Mouse (Mus musculus) cerebellum, adult (tissue): ENCODE results near the gene Cuta.

Experiments used
- ATAC-seq: cut with Nextera tagmentation; 2 replicates; pipeline ENCODE4 v1.9.2; 2017; ENCODE audit warnings: mild to moderate bottlenecking, moderate library complexity, mixed read lengths; ENCODE audit not compliant: insufficient number of reproducible peaks, low FRiP score, low TSS enrichment

Gene Cuta

GRCm38 (mm10) chr17:26894342-26894741 lies 45.0 kb downstream of the Cuta start:
- ATAC-seq: no peak

GRCm38 (mm10) chr17:26893492-26893891 lies 45.9 kb downstream of the Cuta start:
- no peak for ATAC-seq

DNA sequence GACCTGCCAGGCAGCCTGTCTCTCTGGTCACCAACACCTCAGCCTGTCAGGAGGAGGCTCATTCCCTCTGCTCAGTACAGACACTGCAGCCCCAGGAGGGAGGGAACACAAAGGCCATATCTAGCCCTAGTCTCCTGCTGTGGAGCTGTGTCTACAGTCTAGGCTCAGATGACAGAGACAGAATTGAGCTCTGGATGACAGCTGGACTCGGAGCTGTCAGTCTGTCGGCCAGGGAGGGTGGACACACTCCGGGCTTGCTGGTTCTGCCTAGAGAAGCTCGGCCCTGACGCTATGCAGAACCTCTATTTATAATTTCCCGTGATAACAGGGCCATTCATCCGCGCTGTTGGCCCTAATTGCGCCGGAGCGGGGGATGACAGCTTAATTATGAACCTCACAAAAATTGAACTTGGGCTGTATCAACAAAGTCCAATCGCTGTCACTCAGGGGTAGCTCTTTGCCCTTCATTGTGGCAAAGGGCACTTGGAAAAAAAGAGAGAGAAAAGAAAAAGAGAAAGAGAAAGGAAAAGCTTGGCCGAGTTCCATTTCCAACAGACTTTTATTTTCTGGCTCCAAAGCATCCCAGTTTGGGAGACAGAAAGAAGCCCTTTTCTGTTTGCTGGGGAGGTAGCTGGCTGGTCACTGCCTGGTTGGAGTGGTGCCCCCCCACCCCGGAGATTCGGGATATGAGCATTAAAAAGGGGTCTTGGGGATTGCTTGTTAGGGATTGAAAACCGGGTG lies 46.6 kb downstream of the Cuta start:
- ATAC-seq: no peak

DNA sequence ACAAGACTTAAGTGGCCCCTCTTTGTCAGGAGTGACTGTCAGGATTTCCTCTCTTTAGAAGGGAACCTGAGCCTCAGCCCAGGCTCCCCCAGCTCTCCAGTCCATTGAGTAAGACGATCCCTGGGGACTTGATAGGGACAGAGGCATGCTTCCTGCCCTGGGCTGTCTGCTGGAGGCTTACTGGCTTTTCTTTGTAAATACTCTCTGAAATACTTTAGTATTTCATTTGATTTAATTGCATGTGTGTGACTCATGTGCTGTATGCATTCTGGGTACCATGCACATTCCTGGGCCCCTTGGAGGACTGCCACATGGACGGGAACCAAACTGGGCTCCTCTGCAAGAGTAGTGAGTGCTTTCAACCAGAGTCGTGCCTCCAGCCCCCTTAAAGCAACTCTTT lies 51.4 kb downstream of the Cuta start:
- ATAC-seq: no peak

DNA sequence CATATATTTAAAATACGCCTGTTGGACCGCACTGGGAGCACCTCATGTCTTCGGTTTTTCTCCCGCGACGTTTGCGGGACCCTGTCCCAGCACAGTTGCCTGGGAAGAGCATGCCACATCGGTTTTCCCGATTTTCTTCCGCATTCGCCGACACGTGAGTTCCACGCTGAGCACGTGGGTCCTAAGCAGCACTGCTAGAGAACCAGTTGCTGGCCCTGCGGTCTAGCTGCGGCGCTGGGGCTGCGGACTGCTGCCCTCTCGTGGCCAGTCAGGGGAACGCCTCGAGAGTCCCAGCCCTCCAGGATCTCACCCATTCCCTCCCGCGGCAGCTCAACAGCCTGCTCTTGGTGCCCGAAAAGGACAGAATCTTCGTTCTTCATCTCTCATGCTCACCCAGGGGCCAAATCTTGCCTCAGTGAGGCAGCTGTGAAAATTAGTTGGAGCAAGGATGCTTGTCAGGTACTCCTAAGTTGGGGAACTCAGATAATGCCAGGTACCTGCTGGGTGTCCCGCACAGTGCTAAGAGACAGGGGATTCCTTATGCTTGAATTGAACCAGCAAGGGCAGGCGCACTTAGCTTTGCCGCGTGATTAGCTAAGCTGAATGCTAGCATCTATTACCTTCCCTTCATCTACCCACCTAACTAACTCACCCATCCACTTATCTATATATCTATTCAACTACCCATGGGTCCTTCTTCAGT lies 53.2 kb downstream of the Cuta start:
- peak; percentile 88 for ATAC-seq

DNA sequence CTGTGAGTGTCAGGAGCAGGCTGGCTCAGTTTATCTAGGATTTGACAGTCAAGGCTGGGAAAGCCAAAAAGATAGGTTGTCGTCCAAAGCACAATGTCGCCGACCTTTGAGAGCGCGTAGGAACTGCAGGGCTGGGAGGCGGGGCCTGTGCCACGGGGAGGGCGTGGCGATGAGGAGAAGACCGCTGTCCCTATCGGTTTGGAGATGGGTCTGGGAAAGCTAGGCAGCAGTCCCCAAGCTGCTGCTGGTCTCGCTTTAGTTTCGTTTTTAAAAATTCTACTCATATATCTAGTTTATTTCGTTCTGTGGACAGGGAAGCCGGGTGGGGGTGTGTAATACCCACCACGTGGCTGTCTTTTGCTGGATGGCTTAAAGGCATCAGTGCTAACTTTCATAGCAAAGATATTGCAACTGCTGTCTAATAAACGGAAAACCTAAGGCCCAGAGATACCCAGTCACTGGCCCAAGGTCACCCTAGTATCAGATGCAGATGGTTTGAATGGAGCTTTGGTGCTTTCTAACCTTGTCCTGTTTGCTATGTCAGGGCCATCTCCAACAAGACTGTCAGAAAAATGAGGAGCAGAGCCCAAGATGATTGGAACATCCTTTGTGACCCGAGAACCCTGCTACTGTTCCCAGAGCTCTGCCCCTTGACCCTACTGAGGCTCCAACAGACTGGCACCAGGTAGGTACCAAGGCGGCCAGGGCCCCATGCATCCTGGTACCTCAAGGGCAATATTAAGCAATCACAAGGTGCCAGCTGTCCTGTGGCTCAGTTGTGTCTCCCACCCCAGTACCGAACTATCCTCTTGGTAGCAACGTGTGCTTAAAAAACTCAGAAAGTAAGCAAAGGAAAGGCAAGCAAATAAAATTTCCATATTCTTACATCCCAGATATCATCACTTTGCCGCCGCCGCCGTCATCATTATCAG lies 54.1 kb downstream of the Cuta start:
- ATAC-seq: no peak
